Mouse (Mus musculus): ENCODE results near the gene Gm17387.

- TF ChIP-seq CTCF (IDR thresholded peaks at IDR 0.05; ENCODE audit: control insufficient read depth, insufficient read depth, low read length) (no peak), POLR2A (IDR thresholded peaks at IDR 0.05; ENCODE audit: borderline replicate concordance, control insufficient read depth, low read depth, low read length) (no peak)
Measured at GRCm38 (mm10) chr7:140990185-140990584, 38.7 kb upstream of the Gm17387 start.
